Mouse (Mus musculus) brain, embryonic 14.5 days (tissue): ENCODE results near the gene Fosl2.

ENCODE experiments used
- CTCF ChIP-seq: fragments of 200-500 bp; IDR thresholded peaks from 2 replicates; pipeline ENCODE4 v1.5.1; 2012; ENCODE audit warnings: inconsistent platforms, mild to moderate bottlenecking, moderate library complexity, borderline replicate concordance; ENCODE audit not compliant: insufficient read depth, insufficient read length; ENCODE audit errors: extremely low read depth
- POLR2A ChIP-seq: fragments of 200-500 bp; IDR thresholded peaks from 2 replicates; pipeline ENCODE4 v1.6.1; 2012; ENCODE audit warnings: mild to moderate bottlenecking, inconsistent platforms, borderline replicate concordance; ENCODE audit not compliant: poor library complexity, insufficient read depth, insufficient read length, severe bottlenecking; ENCODE audit errors: extremely low read depth

DNA sequence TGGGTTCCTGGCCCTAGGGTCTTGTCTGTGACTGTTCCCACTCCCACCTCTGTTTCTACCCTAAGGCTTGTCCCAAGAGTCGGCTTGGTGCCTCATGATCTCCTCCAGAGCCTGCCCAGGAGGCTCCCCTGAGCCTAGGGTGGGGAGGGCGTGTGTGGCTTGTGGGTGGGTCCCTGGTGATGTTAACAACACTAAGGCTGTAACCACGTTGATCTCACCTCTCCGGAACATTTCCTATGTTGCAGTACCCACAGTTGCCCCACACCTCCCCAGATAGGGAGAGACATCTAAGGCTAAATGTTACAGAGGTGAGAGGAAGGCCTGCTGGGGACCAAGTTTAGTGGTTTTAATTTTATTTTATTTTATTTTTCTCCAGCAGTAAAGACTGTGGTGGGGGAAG is 13.0 kb downstream of the Fosl2 start:
- TF ChIP-seq CTCF (no peak), POLR2A (no peak)
